Mouse (Mus musculus) common myeloid progenitor, adult 5-6 weeks (primary cell): ENCODE data around the gene Rpusd3. TPM values are rescaled to one million over a fixed set of nuclear protein-coding genes. Genes with fewer than 3 reads are reported as not detected.

ENCODE experiments used
- ATAC-seq: replicated peaks from 2 replicates; pipeline ENCODE4 v1.8.0; 2016; ENCODE audit warnings: low read depth, mild to moderate bottlenecking, moderate TSS enrichment, inconsistent platforms; ENCODE audit not compliant: poor library complexity, severe bottlenecking
- total RNA-seq: library from RNA; stranded (forward); fragments of 200-1000, 187-1606 nt; gene quantifications from 2 replicates; pipeline ENCODE4 v1.2.3, GENCODE M21; 2017

The Rpusd3 gene
- total RNA-seq, 1 experiment from 2014 or later, result 5.5 TPM

- no peak for ATAC-seq
Observed at GRCm38 (mm10) chr6:113431801-113432200, 12.7 kb upstream of the Rpusd3 start.

GRCm38 (mm10) chr6:113430846-113431245 lies 11.7 kb upstream of the Rpusd3 start:
- ATAC-seq, result no peak

- 0 out of 2 replicates have a peak, but pooled peaks have one; percentile 37 for ATAC-seq
Observed at GRCm38 (mm10) chr6:113429965-113430364, 10.8 kb upstream of the Rpusd3 start.

GRCm38 (mm10) chr6:113428006-113428405 lies 8.9 kb upstream of the Rpusd3 start:
- ATAC-seq, result no peak

GRCm38 (mm10) chr6:113427397-113427796 lies 8.3 kb upstream of the Rpusd3 start:
- ATAC-seq, result peak; percentile 83

GRCm38 (mm10) chr6:113426696-113427095 lies 7.6 kb upstream of the Rpusd3 start:
- ATAC-seq, result no peak

- ATAC-seq, result no peak
Observed at GRCm38 (mm10) chr6:113424187-113424586, 5.0 kb upstream of the Rpusd3 start.

GRCm38 (mm10) chr6:113423000-113423399 lies 3.9 kb upstream of the Rpusd3 start:
- ATAC-seq, result no peak

GRCm38 (mm10) chr6:113418441-113419198 lies 520 bp downstream of the Rpusd3 start:
- peak; percentile 26 for ATAC-seq

GRCm38 (mm10) chr6:113416416-113416815 lies 2.7 kb downstream of the Rpusd3 start:
- ATAC-seq, result no peak

- no peak for ATAC-seq
Observed at GRCm38 (mm10) chr6:113410001-113410400, 9.1 kb downstream of the Rpusd3 start.

- ATAC-seq, result no peak
Observed at GRCm38 (mm10) chr6:113406683-113407082, 12.5 kb downstream of the Rpusd3 start.

GRCm38 (mm10) chr6:113405483-113405882 lies 13.7 kb downstream of the Rpusd3 start:
- no peak for ATAC-seq

GRCm38 (mm10) chr6:113404649-113405448 lies 14.3 kb downstream of the Rpusd3 start:
- ATAC-seq, result no peak

GRCm38 (mm10) chr6:113402094-113402493 lies 17.0 kb downstream of the Rpusd3 start:
- ATAC-seq, result no peak

GRCm38 (mm10) chr6:113396270-113397030 lies 22.7 kb downstream of the Rpusd3 start:
- no peak for ATAC-seq

- ATAC-seq, result no peak
Observed at GRCm38 (mm10) chr6:113395501-113395900, 23.6 kb downstream of the Rpusd3 start.

GRCm38 (mm10) chr6:113394811-113395210 lies 24.3 kb downstream of the Rpusd3 start:
- ATAC-seq, result no peak

GRCm38 (mm10) chr6:113393951-113394350 lies 25.2 kb downstream of the Rpusd3 start:
- no peak for ATAC-seq

GRCm38 (mm10) chr6:113392387-113393071 lies 26.6 kb downstream of the Rpusd3 start:
- peak; percentile 72 for ATAC-seq
